Mouse (Mus musculus) T-helper 17 cell (primary cell): ENCODE results near the gene Gm43951.

Experiments
- in situ Hi-C, 2 experiments: fragments of 300-600 bp; cut with MboI, MseI; formaldehyde crosslinking; loops; 1 replicate in 1 of 2; 2 replicates in 1 of 2; pipeline ENCODE4 v1.15.1; 2025; ENCODE audit warnings: high pct_unique_total_duplicates in 2 of 2

Gene Gm43951

GRCm38 (mm10) chr11:72206341-72207203, at the start of gene Gm43951:
Gene Gm43951, minus strand, starts transcription at chr11:72206840.
- in situ Hi-C loops, result loop anchor here (10.0 to 25.0 kb wide), 3 partner anchors 981 to 1652 kb away; partner anchors contain the start of genes Ctns (in 1 of the 2), Derl2 (in 1 of the 2), Dhx33 (in 1 of the 2) and Emc6 (in 1 of the 2)

GRCm38 (mm10) chr11:72256441-72256840, 49.8 kb upstream of the Gm43951 start:
- in situ Hi-C loops, result no loop called here

DNA sequence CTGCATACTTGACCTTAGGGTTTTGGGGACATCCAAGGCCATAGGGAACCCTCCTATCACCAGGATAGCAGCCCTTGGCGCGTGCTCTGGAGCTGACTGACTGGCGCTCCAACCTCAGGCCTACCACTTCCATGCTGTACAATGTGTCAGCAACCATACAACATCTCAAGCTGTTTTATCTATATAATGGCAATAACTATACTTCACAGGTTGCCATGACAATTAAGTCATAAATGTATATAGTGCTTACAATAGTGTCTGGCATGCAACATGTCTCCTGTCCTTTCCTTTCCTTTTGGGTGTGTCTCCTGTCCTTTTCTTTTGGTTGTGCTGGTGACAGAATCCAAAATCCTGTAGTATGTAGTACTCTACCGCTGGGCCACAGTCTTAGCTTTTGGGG, 49.0 kb upstream of the Gm43951 start:
- in situ Hi-C loops, result no loop called here

GRCm38 (mm10) chr11:72245196-72245753, 38.6 kb upstream of the Gm43951 start:
- in situ Hi-C loops, result loop anchor here in 1 of 2 experiments (25.0 kb wide), 1 partner anchor 167 kb away; the partner anchor contains the start of gene Smtnl2

- in situ Hi-C loops, result loop anchor here in 1 of 2 experiments (25.0 kb wide), 1 partner anchor 172 kb away; the partner anchor contains the start of gene Smtnl2
These were observed 33.6 kb upstream of the Gm43951 start for GRCm38 (mm10) chr11:72240062-72240860.

GRCm38 (mm10) chr11:72234013-72234412, 27.4 kb upstream of the Gm43951 start:
- in situ Hi-C loops, result loop anchor here (5.0 to 25.0 kb wide), 3 partner anchors 88 to 191 kb away; partner anchors contain the start of gene Smtnl2 (in 1 of the 2)

GRCm38 (mm10) chr11:72232991-72233390, 26.4 kb upstream of the Gm43951 start:
- in situ Hi-C loops, result loop anchor here (5.0 to 25.0 kb wide), 3 partner anchors 89 to 192 kb away; partner anchors contain the start of gene Smtnl2 (in 1 of the 2)

DNA sequence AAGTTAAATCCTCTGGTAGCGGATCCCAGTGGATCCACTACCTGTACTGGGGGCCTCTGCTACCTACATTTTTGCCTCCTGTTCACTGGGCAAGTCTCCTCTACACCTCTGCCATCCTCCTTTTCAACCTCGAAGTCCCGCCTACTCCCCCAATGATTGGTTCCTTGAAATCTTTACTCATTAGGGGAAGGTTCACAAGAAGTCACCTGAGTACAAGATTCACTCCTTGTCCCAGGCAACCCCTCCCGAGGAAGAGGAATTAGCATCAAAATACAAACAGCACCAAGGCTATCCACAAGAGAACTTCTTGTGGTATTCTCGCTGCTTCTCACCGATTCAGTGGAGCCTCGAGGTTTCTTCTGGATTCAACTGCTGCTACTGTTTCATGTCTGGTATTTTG, 25.4 kb upstream of the Gm43951 start:
- in situ Hi-C loops, result loop anchor here (5.0 to 25.0 kb wide), 3 partner anchors 90 to 193 kb away; partner anchors contain the start of gene Smtnl2 (in 1 of the 2)

DNA sequence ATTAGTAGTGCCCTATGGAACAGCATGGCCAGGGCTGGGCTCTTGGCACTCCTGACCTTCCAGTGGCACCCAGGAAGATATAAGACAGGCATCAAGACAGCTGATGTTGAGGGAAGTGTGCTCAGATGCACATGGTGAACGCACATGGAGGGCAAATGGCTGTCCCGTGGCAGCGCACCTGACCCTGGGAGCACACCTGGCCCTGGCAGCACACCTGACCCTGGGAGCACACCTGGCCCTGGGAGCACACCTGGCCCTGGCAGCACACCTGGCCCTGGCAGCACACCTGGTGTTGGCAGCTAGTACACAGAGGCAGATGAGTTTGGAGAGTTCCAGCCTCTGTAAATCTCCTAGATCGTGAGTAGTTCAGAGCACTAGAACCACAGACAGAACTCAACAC, 21.9 kb upstream of the Gm43951 start:
- in situ Hi-C loops, result loop anchor here in 1 of 2 experiments (25.0 kb wide), 1 partner anchor 184 kb away; the partner anchor contains the start of gene Smtnl2

DNA sequence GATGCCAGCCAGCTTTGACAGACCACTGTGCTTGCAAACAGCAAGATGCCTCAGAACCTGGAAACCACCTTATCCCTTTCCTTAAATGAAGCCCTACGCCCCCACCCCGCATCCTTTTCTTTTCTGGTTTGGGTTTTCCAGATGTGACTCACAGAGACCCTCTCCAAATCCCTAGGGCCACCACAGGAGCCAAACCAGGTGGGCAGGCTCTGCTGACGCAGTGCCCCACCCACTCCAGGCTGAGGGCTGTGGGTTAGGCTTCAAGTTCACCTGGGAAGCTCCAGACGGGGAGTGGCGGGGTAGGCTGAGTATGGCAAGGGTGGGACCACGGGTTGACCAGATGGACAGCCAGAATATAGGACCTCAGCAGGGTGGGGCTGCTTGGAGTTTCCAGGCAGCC, 20.3 kb upstream of the Gm43951 start:
- in situ Hi-C loops, result loop anchor here in 1 of 2 experiments (25.0 kb wide), 1 partner anchor 185 kb away; the partner anchor contains the start of gene Smtnl2

GRCm38 (mm10) chr11:72226020-72226791, 19.6 kb upstream of the Gm43951 start:
- in situ Hi-C loops, result loop anchor here in 1 of 2 experiments (25.0 kb wide), 1 partner anchor 186 kb away; the partner anchor contains the start of gene Smtnl2

GRCm38 (mm10) chr11:72224865-72225264, 18.2 kb upstream of the Gm43951 start:
- in situ Hi-C loops, result loop anchor here in 1 of 2 experiments (25.0 kb wide), 3 partner anchors 187 to 1213 kb away; partner anchors contain the start of genes Ctns, Derl2, Dhx33 and Emc6

DNA sequence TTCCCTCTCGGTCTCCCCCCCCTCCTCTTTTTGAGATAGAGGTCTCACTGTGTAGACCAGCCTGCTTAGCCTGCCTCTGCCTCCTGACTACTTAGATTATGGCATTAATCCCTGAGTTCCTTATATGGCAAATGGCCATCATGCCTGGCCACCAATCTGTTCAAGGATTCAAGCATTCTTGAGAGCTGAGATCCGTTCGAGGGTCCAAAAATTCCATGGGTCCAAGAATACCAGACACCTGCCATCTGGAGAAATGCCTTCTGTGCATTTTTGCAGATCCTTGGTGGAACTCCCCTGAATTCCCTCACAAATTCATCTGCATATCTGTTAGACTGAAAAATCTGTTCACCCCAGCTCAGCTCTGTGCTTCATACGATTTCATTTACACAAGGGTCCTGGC, 16.8 kb upstream of the Gm43951 start:
- in situ Hi-C loops, result loop anchor here in 1 of 2 experiments (25.0 kb wide), 2 partner anchors 964 to 1211 kb away; partner anchors contain the start of genes Ctns, Derl2, Dhx33 and Emc6

- in situ Hi-C loops, result loop anchor here in 1 of 2 experiments (25.0 kb wide), 2 partner anchors 966 to 1209 kb away; partner anchors contain the start of genes Ctns, Derl2, Dhx33 and Emc6
These were observed 14.6 kb upstream of the Gm43951 start for GRCm38 (mm10) chr11:72221278-72221677.

- in situ Hi-C loops, result loop anchor here (5.0 to 25.0 kb wide), 3 partner anchors 970 to 1210 kb away; partner anchors contain the start of genes Ctns (in 1 of the 2), Derl2 (in 1 of the 2), Dhx33 (in 1 of the 2) and Emc6 (in 1 of the 2)
These were observed 10.5 kb upstream of the Gm43951 start for GRCm38 (mm10) chr11:72217116-72217515.

- in situ Hi-C loops, result loop anchor here (5.0 to 25.0 kb wide), 3 partner anchors 972 to 1208 kb away; partner anchors contain the start of genes Ctns (in 1 of the 2), Derl2 (in 1 of the 2), Dhx33 (in 1 of the 2) and Emc6 (in 1 of the 2)
These were observed 8.8 kb upstream of the Gm43951 start, which contains the start of gene Med31 for GRCm38 (mm10) chr11:72215410-72215797. Gene Med31, minus strand, starts transcription at chr11:72215592.

DNA sequence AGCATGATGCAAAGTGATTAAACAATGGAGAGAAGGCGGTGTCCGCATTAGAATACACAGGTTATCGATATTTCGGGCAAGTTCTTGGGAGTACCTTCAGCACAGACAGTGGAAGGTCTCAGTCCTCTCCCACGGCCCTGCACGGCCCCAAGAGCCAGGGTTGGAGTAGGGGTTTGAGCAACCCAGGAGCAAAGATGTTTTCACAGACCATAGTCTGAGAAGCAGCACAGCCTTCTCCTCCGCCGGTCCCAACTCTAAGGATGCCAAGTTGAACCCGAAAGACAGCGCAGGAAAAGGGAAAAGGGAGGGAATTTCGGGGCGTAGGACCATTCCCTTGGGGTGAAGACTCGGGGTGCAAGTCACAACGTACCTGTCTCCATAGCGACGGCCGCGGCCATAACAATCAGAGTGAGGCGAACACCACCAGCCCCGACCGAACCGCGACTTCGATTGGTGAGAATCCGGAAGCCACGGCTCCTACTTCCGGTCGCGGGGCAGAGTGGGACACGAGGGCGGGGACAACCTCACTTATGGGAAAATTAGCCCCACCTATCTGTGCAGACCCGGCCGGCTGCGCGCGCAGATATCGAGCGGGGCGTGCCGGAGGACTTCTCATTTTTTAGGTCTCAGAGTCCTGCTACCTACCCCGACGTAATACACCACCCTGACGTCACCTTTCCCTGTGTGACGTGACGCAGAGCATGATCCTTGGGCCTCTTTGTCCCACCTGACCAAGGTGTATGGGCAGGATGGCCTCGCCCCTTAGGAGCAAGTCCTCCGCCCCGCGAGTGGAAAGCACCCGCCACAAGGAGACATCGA, 8.2 kb upstream of the Gm43951 start:
- in situ Hi-C loops, result loop anchor here (5.0 to 25.0 kb wide), 3 partner anchors 973 to 1207 kb away; partner anchors contain the start of genes Ctns (in 1 of the 2), Derl2 (in 1 of the 2), Dhx33 (in 1 of the 2) and Emc6 (in 1 of the 2)

- in situ Hi-C loops, result loop anchor here (10.0 to 25.0 kb wide), 3 partner anchors 979 to 1653 kb away; partner anchors contain the start of genes Ctns (in 1 of the 2), Derl2 (in 1 of the 2), Dhx33 (in 1 of the 2) and Emc6 (in 1 of the 2)
These were observed 1.3 kb upstream of the Gm43951 start for GRCm38 (mm10) chr11:72207834-72208377.
